Mouse (Mus musculus): ENCODE measurements at regions not wholly inside any gene's neighbourhood (a gene's known extent, or its start where the extent isn't known, plus 50 kb on each side); places are given as distances from the start of the nearest gene placed in this dataset.

DNA sequence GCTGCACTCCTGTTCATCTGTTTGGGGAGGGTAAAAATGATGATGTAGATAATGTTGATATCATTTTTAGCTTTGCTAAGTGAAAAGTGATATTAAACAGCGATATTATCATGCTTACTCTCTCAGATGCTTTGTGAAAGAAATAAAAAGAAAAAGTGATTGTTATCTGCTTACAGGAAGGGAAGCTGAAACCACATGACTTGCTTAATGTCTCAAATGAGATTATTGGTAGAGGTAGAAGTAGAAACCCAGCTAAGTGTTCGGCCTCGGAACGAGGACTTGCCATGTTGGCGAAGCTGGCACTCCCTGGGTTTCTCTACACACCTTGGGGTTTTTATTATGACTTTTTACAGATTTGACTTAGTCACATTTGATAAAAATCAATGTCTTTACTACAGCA lies 200.1 kb upstream of the Tank start:
- DNase-seq (ENCODE audit: low spot score): no peak
- intact Hi-C loops (cut with DNase I): no loop called here

DNA sequence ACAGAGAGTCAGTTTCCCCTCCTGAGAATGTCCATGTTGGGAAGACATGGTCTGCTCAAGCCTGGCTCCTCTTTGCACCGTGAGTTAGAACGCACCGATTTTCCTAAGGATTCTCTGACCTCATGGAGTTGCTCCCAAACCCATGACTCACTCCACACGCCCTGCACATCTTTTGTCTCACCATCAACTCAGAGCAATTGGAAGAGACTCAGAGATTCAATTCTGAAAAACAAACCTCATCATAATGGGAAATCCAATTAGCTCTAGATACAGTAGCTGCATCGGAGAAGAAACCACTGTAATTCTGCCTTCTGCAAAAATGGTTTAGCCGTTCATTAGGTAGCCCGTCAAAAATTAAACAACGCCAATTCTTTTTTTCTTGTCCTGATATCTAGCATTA lies 200.6 kb upstream of the Tank start:
- no peak for DNase-seq (ENCODE audit: low spot score)
- intact Hi-C loops (cut with DNase I): no loop called here

DNA sequence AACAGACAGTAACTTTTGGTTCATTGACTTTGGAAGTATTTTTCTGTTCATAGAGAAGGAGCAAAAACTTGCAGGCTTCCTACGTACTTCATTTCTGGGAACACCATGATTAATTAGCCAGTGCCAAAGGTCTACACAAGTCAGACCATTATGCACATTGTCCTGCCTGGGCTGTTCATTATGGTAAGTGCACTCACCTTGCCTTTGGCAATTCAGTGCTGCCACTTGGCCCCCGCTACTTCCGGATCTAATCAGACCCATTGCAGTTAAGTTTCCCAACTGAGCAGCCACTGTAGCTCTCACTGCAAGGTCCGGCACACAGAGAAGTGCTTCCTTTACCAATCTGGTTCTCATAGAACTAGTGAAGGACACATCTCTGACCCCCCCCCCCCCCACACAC lies 215.8 kb upstream of the Tank start:
- intact Hi-C loops (cut with DNase I): no loop called here
- no peak for DNase-seq (ENCODE audit: low spot score)

DNA sequence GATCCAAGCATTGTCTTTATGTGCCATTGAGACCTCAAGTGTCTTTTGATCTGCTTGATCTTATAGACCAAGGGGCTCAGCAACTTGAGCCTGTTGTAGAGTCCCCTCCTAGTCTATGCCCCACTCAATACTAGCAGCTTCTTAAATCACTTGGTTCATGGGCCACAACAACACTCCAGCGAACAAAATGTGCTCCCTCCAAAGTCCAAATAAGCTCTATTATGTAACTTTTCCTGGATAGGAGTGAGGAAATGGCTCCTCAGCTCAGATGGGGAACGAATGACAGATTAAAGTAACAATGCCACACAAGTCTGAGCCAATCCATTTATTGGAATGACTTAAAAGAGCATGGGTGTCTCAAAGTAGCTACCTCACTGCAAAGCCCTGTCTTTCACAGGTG lies 217.0 kb upstream of the Tank start:
- intact Hi-C loops (cut with DNase I): no loop called here
- DNase-seq (ENCODE audit: low spot score): no peak

DNA sequence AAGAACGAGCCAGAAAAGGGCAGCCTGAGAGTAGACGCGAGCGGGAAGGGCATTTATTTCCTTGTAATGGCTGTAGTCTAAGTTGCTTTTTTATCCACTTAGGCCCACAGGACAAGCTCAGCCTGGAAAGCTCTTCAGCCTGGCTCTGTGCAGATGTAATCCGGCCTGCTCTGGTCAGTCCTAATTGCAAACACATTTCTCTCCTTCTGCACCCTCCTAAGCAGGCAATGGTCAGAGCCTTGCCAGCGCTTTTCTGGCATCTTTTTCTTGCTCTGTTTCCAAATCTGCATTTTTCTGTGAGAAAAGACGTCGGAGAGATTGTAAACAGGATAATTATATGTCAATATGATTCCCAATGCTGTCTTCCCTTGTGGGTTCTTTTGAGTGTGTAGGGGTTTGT lies 224.3 kb upstream of the Tank start:
- intact Hi-C loops (cut with DNase I): no loop called here
- DNase-seq (ENCODE audit: low spot score): no peak

DNA sequence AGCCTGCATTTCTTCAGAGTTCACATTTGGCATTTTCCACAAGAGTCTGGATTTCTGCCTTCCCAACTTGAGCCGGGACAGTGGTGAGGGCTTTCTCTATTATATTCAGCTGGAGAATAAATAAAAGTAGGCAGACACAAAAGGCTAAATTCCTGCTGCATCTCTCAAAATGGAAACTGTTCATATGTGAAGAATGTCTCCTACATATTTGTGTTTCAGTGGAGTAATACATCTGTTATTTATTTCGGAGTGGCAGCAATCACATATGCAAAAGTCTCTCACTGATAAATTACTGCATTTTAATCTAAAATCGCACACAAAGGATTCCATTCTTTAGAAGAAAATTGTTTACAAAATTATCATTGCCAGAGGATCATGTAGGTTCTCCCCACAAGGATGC lies 230.9 kb upstream of the Tank start:
- DNase-seq (ENCODE audit: low spot score): no peak

DNA sequence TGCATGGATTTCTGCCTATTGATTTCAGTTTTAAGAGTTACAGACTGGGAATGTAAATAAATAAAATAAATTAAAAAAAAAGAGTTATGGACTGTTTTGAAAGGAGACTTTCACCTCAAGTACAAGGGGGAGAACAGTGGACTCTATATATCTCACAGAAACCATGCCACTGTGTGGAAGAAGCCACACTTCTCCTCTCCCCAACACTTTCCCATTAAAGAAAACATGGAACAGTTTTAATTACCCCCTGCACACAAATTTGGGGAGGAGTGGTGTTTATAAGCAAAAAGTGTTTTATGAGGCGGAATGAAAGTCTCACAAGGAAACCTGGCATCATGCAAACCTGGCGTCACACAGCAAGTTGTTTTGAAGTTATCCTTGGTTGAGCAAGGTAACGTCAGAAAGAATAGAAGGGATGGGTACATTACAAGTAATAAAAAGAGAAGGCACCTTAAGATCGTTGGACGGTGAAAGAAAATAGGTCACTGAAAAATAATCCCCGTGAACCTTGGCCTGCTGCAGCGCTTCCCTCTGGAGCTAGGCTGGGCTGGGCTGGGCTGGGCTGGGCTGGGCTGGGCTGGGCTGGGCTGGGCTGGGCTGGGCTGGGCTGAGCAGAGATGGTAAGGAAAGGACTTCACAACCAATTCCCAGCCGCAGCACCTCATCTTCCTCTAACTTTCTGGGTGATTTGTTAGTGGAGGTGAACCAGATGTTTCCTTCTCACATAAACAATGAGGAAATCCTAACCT lies 232.2 kb upstream of the Tank start:
- intact Hi-C loops (cut with DNase I): no loop called here
- DNase-seq (ENCODE audit: low spot score): no peak

More for the DNA sequence above, 230.9 kb upstream of the Tank start:
- intact Hi-C loops (cut with DNase I): no loop called here

DNA sequence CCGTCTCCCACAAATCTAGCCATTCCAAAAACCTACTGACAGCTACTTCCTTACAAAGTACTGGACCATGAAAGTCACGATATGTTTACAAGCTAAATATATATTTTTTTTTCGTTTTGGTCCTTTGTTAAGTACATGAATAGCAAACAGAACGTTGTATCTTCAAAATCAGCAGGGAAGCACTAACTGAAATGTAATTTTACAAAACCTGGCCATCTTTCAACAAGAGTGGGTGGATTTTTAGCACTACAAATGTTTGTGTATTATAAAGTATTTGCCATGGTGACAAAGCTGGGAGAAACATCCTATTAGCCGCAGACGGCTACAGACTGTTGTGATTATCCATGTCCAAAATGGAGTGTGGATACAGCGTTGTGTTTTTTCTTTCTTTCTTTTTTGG lies 233.1 kb upstream of the Tank start:
- intact Hi-C loops (cut with DNase I): no loop called here
- no peak for DNase-seq (ENCODE audit: low spot score)

DNA sequence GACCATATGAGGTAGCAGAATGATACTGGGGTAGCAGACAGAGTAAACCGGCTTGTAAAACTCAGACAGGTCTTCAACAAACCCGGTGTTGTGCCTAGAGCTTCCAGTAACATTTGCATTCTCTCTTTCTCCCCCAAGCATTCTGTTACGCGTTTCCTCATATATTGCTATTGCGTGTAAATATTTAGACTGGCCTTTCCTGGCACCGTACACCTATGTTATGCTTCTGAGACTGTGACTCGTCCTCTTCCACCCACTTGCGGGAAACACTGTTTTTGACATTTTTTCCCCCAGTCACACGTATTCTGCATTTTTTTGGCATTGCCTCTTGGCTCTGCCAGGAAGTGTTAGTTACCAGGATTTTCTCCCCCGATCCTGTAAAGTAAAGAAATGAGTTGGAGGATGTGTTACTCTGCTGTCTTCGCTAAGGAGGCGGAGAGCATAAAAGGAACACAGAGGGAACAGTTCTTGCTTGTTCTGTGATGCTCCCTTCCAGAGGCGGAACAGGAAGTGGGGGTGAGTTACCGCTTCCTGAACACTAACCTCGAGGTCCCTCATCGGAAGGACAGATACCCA lies 233.7 kb upstream of the Tank start:
- intact Hi-C loops (cut with DNase I): no loop called here
- no peak for DNase-seq (ENCODE audit: low spot score)

DNA sequence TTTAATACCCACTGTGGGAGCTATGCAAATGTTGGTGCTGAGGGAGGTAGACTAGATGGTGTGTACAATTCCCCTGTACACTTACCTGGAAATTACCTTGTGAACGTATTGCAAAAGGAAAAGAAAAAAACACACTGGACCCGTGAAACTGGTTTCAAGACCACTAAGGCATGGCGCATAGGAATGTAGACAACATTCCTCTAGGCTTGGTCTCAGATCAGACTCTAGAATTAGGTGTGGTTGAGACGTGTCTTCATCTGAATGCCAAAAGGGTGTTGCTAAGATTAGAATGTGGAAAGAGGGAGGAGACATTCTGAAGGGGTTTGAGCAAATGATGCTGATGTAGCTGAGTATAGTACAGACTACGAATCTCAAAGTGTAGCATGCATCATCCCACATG lies 237.1 kb upstream of the Tank start:
- DNase-seq (ENCODE audit: low spot score): no peak
- intact Hi-C loops (cut with DNase I): no loop called here

DNA sequence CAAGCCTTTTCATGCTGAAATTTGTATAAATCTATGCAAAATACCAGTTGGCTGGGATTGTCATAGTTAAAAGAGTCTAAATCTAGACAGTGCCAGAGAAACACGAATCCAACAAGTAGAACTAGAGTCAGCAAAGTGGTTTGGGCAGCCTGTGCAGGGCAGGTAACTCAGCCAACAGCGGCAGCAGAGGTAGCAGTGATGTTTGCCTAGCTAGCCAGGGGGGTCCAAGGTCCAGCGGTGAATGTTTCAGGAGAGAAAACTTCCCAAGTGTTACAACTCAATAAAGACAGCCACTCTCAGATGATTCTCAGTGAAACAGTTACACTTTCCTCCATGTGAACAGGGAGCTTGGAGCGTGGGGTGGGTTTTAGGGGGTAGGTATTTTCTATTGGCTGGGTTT lies 259.2 kb upstream of the Tank start:
- no peak for DNase-seq (ENCODE audit: low spot score)
- intact Hi-C loops (cut with DNase I): no loop called here

DNA sequence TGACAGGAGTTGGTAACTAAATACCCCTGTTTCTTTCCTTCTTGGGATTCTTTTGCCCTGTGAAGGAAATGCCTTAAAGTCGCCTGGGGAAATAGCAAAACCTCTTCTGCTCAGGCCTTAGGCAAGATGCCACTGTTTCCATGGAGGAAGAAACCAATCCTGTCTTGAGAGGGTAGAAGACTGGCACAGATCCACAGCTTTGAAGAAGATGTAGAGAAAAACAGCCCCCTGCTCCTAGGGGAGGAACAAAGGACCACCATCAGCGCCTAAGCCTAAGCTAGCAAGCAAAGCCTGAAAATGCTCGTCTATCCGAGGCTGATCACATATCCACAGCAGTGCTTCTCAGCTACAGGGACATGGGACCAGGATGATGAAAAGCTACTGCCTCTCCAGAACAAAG lies 268.0 kb upstream of the Tank start:
- intact Hi-C loops (cut with DNase I): no loop called here
- no peak for DNase-seq (ENCODE audit: low spot score)

DNA sequence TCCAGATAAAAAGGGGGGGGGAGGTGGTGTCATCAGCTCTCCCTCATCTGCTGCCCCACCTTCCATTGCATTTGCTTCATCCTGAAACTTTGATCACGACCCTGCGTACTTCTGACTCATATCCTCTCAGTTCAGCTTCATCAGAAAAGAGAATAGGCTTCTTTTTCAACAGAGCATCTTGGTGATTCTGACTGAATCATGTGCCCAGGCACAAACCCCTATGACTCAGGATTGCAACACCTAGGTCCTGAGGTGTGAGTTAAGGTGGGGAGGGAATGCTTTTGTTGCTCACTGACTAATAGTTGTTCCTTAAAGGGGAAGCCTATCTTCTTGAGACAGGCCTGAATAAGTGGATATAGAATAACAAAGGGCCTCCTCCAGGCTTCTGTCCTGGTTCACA lies 269.2 kb upstream of the Tank start:
- DNase-seq (ENCODE audit: low spot score): no peak
- intact Hi-C loops (cut with DNase I): no loop called here

DNA sequence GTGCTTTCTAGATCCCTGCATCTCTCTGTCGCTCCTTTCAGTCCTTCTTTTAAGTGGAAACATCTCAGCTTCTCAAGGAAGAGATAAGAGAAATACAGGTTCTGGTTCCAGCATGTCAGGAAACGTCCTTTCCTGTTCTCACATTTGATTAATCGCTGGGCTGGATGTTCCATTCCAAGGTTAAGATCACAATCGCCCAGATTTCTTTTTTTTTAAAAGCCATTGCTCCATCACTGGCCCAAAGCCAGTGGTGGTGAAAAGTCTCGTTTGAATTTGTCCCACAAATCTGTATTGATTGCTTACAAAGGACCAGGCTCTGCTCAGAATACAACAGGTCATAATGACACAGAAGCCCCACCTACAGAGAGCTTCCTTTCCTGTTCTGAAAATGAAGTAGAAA lies 281.2 kb upstream of the Tank start:
- DNase-seq (ENCODE audit: low spot score): no peak
- intact Hi-C loops (cut with DNase I): loop anchor here (5.0 to 10.0 kb wide), 3 partner anchors 105 to 392 kb away; no protein-coding TSS in a partner anchor

DNA sequence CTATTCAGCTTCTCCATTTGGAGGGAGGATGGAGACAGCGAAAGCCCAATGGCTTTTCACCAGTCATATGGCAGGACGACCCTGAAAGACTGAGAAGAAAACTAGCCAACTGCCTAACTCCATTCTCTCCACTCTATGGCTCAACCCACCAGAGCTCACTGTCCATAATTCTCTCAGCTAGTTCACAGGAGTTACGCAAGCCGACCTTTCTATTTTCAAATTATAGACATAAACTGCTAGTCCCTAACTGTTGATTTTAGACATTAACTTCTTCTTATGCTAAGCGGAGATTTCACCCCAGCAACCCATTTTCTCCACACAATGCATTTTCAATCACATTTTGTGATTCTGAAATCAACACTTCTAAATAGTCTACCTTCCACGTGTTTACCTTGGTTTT lies 281.8 kb upstream of the Tank start:
- intact Hi-C loops (cut with DNase I): loop anchor here (5.0 to 10.0 kb wide), 3 partner anchors 106 to 392 kb away; no protein-coding TSS in a partner anchor
- DNase-seq (ENCODE audit: low spot score): no peak

DNA sequence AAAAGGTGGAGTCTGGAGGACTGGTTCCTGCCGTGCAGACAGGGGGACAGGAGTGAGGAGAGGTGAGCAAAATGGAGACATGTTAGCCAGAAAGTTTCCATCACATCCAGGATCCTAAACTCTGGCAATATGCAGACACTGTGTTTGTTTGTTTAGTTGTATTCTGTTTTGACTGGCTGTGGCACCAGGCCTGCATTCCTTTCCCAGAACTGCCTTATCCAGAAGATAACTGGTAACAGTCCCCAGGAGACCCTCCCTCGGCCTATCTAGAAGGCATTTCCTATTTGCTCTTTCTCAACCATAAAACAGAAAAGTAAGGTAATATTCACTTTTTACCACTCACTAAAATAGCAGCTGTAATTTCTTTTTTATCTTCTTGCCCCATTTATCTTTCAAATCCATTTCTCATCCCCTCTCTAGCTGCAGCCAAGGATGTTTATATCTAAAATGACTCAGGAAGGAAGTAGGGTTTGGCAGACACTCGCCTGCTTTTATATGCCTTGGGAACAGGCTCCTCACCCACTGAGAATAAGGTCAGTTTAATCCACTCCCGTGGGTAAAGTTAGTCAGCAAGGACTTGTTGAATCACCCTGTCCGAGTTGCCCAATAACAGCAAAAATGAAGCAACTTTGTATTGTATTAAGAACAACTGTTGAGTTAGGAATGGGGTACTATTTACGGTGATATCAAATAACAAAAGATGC lies 283.0 kb upstream of the Tank start:
- intact Hi-C loops (cut with DNase I): loop anchor here (5.0 to 10.0 kb wide), 3 partner anchors 107 to 391 kb away; no protein-coding TSS in a partner anchor
- DNase-seq (ENCODE audit: low spot score): peak; percentile 31

DNA sequence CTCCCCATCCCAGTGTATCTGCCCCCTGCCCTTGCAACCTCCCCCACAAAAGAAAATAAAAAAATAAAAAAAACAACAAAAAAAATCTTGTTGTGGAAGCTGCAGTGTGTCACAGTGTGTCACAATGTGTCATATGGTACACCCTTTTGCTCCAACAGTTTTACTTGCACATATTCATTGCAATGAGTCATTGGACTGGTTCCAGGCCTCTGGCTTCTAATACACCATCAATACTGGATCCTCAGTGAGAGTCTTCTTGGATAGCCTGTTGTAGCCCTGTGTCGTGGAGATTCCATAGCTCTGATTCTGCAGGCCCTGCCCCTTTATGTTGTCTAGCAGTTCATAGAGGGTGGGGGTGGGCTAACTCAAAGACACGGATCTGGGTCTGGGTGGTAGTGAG lies 290.1 kb upstream of the Tank start:
- intact Hi-C loops (cut with DNase I): no loop called here
- no peak for DNase-seq (ENCODE audit: low spot score)

DNA sequence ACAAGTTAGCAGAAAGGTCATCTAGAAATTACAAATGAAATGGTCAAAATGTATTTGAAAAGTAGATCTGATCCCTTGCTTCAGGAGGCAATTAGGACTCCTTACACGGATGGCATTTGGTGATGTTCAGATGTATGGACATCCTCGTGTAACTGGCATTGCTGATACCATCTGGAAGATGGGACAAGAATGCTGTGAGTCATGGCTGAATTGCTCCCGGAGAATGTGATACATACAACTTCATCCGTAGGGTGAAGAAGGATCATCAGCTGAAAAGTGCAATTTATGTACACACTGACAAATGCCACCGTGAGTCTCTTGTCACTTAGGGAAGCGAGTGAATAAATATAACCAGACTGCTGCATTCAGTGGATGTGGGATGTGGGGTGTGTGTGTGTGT lies 293.7 kb upstream of the Tank start:
- no peak for DNase-seq (ENCODE audit: low spot score)
- intact Hi-C loops (cut with DNase I): no loop called here

DNA sequence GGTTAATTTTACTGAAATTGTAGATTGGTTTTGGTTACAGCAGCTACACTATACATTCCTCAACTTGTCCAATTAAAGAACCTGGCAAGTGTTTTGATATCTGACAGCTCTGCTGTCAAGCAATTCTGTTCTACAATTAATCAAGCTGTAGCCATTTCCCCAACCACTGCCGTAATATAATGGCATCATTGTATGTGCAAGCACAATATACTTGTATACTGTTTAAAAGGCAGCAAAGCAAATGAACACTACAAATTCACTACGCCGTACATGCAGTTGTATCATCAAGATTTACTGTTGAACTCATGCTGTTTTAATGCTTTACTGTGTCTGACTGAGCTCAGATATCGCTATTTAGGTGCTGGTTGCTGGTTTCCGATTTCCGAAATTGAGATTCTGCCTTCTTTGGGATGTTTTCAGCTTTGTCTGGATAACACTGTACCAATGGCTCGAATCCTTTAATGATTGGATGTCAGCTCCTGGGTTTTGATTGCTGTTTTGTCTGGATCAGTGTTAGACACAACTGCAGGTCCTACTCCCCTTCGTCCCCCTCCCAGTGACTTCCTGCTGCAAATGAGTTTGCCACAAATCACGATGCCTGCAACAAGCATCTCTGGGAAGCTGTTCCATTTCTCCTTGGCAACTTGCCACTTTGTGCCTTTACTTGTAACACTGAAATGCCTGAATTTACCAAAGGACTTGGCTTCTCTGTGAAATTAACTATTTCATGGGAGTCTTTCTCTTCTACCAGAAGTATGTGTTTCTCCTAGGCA lies 294.4 kb upstream of the Tank start:
- intact Hi-C loops (cut with DNase I): no loop called here
- no peak for DNase-seq (ENCODE audit: low spot score)

DNA sequence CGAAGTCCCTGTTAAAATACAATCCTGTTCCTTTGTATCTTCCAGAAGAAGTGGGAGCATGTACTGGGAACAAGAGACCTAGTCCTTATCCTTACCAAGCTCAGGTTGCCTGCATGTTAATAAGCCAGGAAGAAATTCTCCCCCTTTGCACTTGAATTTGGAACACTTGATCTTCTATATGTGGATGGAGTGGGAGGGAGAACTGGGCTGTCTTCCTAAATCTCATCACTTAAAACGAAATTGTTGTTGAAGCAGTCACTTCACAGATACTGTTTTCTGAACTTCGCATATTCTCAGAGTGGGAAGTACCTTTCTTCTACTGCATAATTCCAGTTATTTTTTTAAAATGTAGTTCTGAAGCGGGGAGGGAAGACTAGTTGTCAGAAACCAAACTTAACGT lies 305.7 kb upstream of the Tank start:
- intact Hi-C loops (cut with DNase I): no loop called here
- DNase-seq (ENCODE audit: low spot score): no peak

DNA sequence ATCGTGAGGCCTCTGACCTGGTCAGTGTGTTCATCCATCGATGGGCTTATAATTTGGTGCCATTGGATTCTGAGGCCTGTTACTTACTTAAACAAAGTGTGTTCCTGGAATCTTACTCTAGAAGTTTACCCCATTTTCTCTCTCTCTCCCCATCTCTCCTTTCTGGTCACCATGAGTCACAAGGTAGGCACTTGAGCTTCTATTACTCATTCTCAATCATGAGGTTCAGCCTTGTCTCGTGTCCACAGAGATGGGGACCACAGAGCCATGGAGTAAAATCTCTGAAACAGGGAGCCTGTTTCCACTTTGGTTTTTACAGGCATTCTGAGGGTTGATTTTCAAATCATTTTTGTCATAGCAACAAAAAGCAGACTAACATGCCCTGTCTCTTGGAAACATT lies 304.7 kb upstream of the Rbms1 start:
- no peak for DNase-seq (ENCODE audit: low spot score)
- intact Hi-C loops (cut with DNase I): no loop called here
